Mouse (Mus musculus) myocyte (in vitro differentiated cells): ENCODE results near the gene Pkdrej.

Experiments
- MYOG ChIP-seq, 3 experiments: IDR thresholded peaks; one replicate each; pipeline ENCODE4 v1.6.1; 2011; ENCODE audit warnings: control low read depth in 2 of 3, low read depth in 2 of 3, mild to moderate bottlenecking in 2 of 3; ENCODE audit not compliant: insufficient read length in 2 of 3, control insufficient read depth in 1 of 3, insufficient read depth in 1 of 3
- POLR2A ChIP-seq: IDR thresholded peaks from one replicate; pipeline ENCODE4 v1.6.1; 2011; ENCODE audit warnings: low read depth, mild to moderate bottlenecking, control low read depth, moderate library complexity; ENCODE audit not compliant: insufficient read length
- POLR2AphosphoS2 ChIP-seq: IDR thresholded peaks from one replicate; pipeline ENCODE4 v1.6.1; 2011; ENCODE audit warnings: low read depth, control low read depth; ENCODE audit not compliant: insufficient read length

DNA sequence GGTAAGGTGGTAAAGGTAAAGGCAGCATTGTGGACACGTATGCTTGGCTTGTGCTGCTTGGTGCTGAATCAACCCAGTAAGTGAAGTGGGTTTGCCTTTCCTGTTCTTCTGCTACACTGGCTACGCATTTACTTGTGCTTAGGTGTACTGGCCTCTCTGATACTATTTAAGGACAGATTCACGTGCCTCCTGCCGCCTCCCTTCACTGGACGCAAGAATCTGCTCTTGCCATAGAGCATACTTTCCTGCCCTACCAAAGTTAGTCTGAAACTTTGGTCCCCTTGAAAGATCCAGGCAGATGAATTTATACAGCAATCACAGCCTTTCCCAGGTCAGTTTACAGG is 11.1 kb downstream of the Pkdrej start:
- TF ChIP-seq POLR2A (no peak), POLR2AphosphoS2 (no peak), MYOG (IDR thresholded peaks at IDR 0.05; ENCODE audit: control insufficient read depth in 1 of 3, insufficient read depth in 1 of 3, insufficient read length in 2 of 3, low read depth in 2 of 3) (no peak)
